Mouse (Mus musculus) ovary, adult 18-20 months (tissue): ENCODE measurements around the gene Il6ra.

Source experiments
- DNase-seq: peaks from one replicate; pipeline ENCODE4 v3.0.0; 2022; ENCODE audit warnings: low spot score, mixed read lengths

The Il6ra gene

GRCm38 (mm10) chr3:89848083-89848482 lies 64.9 kb downstream of the Il6ra start:
- DNase-seq = no peak

- DNase-seq = no peak
These were observed 65.4 kb downstream of the Il6ra start for GRCm38 (mm10) chr3:89847596-89847995.

GRCm38 (mm10) chr3:89847126-89847525 lies 65.9 kb downstream of the Il6ra start:
- DNase-seq = no peak

- DNase-seq = no peak
These were observed 67.2 kb downstream of the Il6ra start for GRCm38 (mm10) chr3:89845814-89846213.

GRCm38 (mm10) chr3:89843148-89843547 lies 69.8 kb downstream of the Il6ra start:
- DNase-seq = no peak

GRCm38 (mm10) chr3:89842258-89842657 lies 70.7 kb downstream of the Il6ra start:
- no peak for DNase-seq

- DNase-seq = no peak
These were observed 77.6 kb downstream of the Il6ra start for GRCm38 (mm10) chr3:89835362-89835761.

- DNase-seq = no peak
These were observed 82.0 kb downstream of the Il6ra start, which contains the start of gene She for GRCm38 (mm10) chr3:89830815-89831591. Gene She (plus strand): TSS chr3:89831370.

GRCm38 (mm10) chr3:89826295-89826694 lies 86.7 kb downstream of the Il6ra start:
- DNase-seq = no peak

- DNase-seq = no peak
These were observed 89.4 kb downstream of the Il6ra start for GRCm38 (mm10) chr3:89823594-89823993.

- DNase-seq = no peak
These were observed 91.2 kb downstream of the Il6ra start for GRCm38 (mm10) chr3:89821548-89822480.

- DNase-seq = no peak
These were observed 91.9 kb downstream of the Il6ra start for GRCm38 (mm10) chr3:89821096-89821513.

- DNase-seq = no peak
These were observed 92.5 kb downstream of the Il6ra start for GRCm38 (mm10) chr3:89820311-89821095.

GRCm38 (mm10) chr3:89819897-89820296 lies 93.1 kb downstream of the Il6ra start:
- DNase-seq = no peak

GRCm38 (mm10) chr3:89818605-89819004 lies 94.4 kb downstream of the Il6ra start:
- no peak for DNase-seq

GRCm38 (mm10) chr3:89817056-89817455 lies 95.9 kb downstream of the Il6ra start:
- no peak for DNase-seq
